Mouse (Mus musculus) left cerebral cortex, postnatal 10 days (tissue): ENCODE results near the gene Dchs1. TPM values are rescaled to one million over a fixed set of nuclear protein-coding genes. Genes with fewer than 3 reads are reported as not detected.

Experiments used
- DNase-seq, 2 experiments: peaks; one replicate each; pipeline ENCODE4 v3.0.0; 2021 to 2022; ENCODE audit warnings: low spot score in 2 of 2, mixed read lengths in 1 of 2; ENCODE audit errors: extremely low spot score in 1 of 2
- intact Hi-C: fragments of 180-260 bp; cut with DNase I; formaldehyde crosslinking; loops from one replicate; pipeline ENCODE4 v1.15.1; 2025
- total RNA-seq, 2 experiments: library from RNA; stranded (reverse); gene quantifications; 2 replicates each; pipeline ENCODE4 v1.2.3; 2021

Gene Dchs1
- 10 to 100 TPM; 31.1 to 34.7 TPM for total RNA-seq

GRCm38 (mm10) chr7:105787285-105788140 is at the start of gene Dchs1:
Gene Dchs1, minus strand, starts transcription at chr7:105787654.
- peak in 1 of 2 experiments; percentile 70 for DNase-seq
- intact Hi-C loops, result no loop called here

DNA sequence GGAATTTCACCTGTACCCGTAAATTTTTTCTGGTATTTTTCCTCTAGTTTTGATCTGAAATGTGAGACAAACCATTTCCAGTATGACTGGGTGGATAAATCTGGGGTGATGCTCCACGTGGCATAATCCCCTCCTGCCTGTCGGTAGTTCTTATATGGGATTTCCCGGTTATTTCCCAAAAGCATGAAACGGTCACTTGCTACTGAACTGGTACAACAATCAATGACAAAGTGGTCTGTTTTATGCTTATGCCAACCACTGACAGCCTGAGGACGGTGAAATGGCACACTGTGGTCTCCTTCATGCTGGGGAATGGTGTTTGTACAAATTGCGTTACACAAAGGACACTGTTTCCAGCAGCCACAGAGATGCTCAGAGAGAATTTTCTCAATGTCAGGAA is 36.8 kb upstream of the Dchs1 start:
- intact Hi-C loops, result loop anchor here (5.0 kb wide), 1 partner anchor 272 kb away; the partner anchor contains the start of gene Smpd1
- DNase-seq, result no peak

GRCm38 (mm10) chr7:105818483-105818882 is 31.0 kb upstream of the Dchs1 start:
- intact Hi-C loops, result loop anchor here (2.0 to 5.0 kb wide), 2 partner anchors 92 to 1229 kb away; no protein-coding TSS in a partner anchor
- DNase-seq, result no peak

DNA sequence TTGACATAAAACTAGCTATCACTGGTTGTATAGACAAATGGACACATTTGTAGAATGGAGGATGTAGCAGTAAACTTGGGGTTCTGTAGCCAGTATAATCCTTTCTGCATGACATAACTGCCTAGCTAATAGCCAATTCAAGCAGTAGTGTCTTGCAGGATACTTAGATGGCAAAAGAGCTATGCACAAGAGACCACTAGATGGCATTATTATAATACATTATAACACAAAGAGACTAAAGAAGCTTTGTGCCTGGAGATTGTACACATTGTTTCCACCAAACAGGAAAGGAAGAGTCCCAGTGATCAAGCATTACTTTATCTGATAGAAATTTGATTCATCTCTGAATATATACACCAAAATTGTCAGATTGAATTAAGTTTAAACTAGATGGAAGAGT is 29.3 kb upstream of the Dchs1 start:
- DNase-seq, result no peak
- intact Hi-C loops, result loop anchor here (5.0 kb wide), 1 partner anchor 1231 kb away; no protein-coding TSS in a partner anchor

- no peak for DNase-seq
- intact Hi-C loops, result loop anchor here (5.0 kb wide), 1 partner anchor 171 kb away; the partner anchor contains the start of genes Arfip2, Gm45799 and Timm10b
Observed at GRCm38 (mm10) chr7:105813326-105813725, 25.9 kb upstream of the Dchs1 start.

GRCm38 (mm10) chr7:105812566-105812965 is 25.1 kb upstream of the Dchs1 start:
- intact Hi-C loops, result loop anchor here (5.0 kb wide), 1 partner anchor 170 kb away; the partner anchor contains the start of genes Arfip2, Gm45799 and Timm10b
- DNase-seq, result no peak

- DNase-seq, result peak in 1 of 2 experiments; percentile 38
- intact Hi-C loops, result loop anchor here (2.0 to 5.0 kb wide), 2 partner anchors 85 to 169 kb away; partner anchors contain the start of genes Arfip2, Gm45799 and Timm10b
Observed at GRCm38 (mm10) chr7:105811516-105811915, 24.1 kb upstream of the Dchs1 start.

GRCm38 (mm10) chr7:105810877-105811489 is 23.5 kb upstream of the Dchs1 start, which contains the start of gene Mrpl17:
Gene Mrpl17, minus strand, starts transcription at chr7:105811099.
- DNase-seq, result peak; percentile 100

DNA sequence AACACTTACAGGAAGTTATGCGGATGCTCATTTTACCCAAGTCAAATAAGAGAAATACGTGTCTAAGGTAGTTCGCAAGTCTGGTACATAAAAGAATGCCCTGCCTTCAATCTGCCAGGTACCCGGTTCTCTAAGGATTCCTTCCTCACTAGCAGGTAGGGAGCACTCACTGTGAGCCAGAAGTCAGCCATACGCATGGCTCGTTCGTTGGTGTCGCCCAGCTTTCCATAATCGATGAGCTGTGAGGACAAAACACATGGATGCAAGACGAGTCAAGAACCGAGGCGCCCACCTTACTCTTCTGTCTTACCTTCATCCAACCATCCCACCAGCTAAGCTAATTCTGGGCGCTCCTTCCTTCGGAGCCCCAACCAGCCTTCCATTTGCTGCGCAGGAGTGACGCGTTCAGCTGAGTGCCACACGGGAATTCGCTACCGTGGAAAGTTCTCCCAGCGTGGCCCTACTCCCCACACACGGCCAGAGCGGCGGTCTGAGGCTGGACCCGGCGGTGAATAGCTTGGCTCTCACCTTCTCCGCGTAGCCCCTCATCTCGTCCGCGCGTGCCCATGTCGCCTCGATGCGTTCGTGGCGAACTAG is 22.9 kb upstream of the Dchs1 start:
- no peak for DNase-seq
- intact Hi-C loops, result loop anchor here (2.0 to 5.0 kb wide), 2 partner anchors 84 to 168 kb away; partner anchors contain the start of genes Arfip2, Gm45799 and Timm10b

More at GRCm38 (mm10) chr7:105810877-105811489, 23.5 kb upstream of the Dchs1 start, which contains the start of gene Mrpl17:
- intact Hi-C loops, result loop anchor here (2.0 to 5.0 kb wide), 2 partner anchors 84 to 169 kb away; partner anchors contain the start of genes Arfip2, Gm45799 and Timm10b

- no peak for DNase-seq
- intact Hi-C loops, result loop anchor here (2.0 to 5.0 kb wide), 3 partner anchors 83 to 253 kb away; partner anchors contain the start of genes Arfip2, Gm45799 and Timm10b
Observed at GRCm38 (mm10) chr7:105809836-105810235, 22.4 kb upstream of the Dchs1 start.

DNA sequence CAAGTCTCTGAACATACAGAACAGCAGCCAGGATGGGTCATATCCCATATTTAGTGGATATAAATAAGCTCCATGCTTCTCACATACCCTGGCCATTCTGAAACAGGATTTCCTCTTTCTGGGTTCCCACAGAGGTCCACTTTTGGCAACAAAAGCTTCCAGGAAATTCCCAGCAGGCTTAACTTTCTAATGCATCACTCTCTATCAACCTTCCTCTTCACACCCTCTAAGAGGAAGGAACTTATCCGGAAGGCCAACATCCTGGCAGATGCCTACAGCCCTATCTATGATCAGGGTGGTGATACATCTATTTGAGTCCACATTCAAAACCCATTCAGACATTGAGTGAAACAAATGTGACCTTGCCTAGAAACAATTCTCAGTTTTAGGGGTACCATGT is 20.9 kb upstream of the Dchs1 start:
- intact Hi-C loops, result loop anchor here (5.0 kb wide), 1 partner anchor 251 kb away; no protein-coding TSS in a partner anchor
- no peak for DNase-seq

GRCm38 (mm10) chr7:105806716-105807115 is 19.3 kb upstream of the Dchs1 start:
- no peak for DNase-seq
- intact Hi-C loops, result loop anchor here (5.0 kb wide), 1 partner anchor 249 kb away; no protein-coding TSS in a partner anchor

DNA sequence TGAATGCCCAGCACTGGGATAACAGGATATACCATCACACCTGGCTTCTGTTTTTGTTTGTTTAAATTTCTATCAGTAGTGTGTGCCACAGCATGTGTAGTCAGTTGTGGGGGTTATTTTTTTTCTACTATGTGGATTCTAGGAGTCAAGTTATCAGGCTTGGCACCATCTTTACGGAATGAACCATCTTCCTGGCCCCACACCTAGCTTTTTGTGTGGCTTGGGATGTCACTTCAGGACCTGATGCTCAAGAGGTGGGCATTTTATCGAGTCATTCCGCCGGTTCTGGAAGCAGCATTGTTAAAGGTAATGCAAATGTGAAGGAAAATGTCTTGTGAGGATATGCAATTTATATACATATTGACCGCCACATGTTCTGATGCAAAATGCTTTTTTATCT is 18.7 kb upstream of the Dchs1 start:
- intact Hi-C loops, result loop anchor here (5.0 kb wide), 1 partner anchor 249 kb away; no protein-coding TSS in a partner anchor
- no peak for DNase-seq

DNA sequence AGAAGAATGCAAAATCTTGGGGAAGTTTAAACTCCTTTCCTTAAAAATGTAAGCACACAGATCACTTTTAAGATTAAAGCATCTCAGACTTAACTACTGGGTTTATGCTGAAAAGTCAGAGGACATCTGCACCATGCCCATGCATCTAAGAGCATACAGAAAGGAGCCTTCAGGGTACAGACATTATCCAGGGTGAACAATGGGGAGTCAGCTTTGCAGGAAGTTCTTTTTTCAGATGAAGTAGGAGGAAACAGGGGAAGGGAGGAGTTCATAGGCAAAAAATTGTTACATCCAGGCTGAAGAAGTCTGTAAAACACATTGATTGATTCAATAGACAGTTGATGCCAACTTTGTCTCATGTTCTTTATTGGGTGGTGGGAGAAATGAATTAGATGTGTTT is 16.0 kb upstream of the Dchs1 start:
- intact Hi-C loops, result no loop called here
- no peak for DNase-seq

GRCm38 (mm10) chr7:105802771-105803170 is 15.3 kb upstream of the Dchs1 start:
- intact Hi-C loops, result no loop called here
- DNase-seq, result no peak

DNA sequence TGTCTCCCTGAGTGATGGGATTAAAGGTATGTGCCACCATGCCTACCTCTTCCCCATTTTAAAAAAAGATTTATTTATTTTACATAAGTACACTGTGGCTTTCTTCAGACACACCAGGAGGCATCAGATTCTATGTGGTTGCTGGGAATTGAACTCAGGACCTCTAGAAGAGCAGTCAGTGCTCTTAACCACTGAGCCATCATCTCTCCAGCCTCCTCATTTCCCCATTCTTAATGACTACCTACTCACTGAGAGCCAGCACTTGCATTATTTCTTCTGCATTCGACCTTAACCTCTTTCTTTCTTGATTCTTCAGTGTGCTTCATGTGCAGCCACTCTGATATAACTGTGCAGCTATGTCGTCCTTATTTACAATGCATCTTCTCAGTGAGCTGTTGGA is 14.9 kb upstream of the Dchs1 start:
- intact Hi-C loops, result no loop called here
- no peak for DNase-seq

DNA sequence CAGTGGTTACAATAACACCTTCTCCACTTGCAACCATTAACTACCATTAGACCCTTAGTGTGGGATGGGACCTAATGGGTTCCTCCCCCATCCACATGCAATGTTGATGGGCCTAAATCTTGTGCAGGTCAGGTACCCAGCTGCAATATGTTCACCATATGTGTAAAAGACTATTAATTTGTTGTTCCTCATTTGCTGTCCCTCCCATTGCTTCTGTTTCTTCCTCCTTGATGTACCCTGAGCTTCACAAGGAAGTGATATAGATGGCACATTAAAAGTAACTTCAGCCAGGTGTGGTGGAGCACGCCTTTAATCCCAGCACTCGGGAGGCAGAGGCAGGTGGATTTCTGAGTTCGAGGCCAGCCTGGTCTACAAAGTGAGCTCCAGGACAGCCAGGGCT is 9.5 kb upstream of the Dchs1 start:
- intact Hi-C loops, result loop anchor here (10.0 kb wide), 1 partner anchor 62 kb away; the partner anchor contains the start of genes Ilk and Rrp8
- DNase-seq, result no peak

GRCm38 (mm10) chr7:105795759-105796366 is 8.4 kb upstream of the Dchs1 start:
- DNase-seq, result no peak
- intact Hi-C loops, result loop anchor here (10.0 kb wide), 1 partner anchor 61 kb away; the partner anchor contains the start of genes Ilk and Rrp8
